Mouse (Mus musculus) myocyte (in vitro differentiated cells): ENCODE results near the gene Fgf5.

Experiments
- E2F4 ChIP-seq: IDR thresholded peaks from one replicate; pipeline ENCODE4 v1.6.1; 2011; ENCODE audit warnings: mild to moderate bottlenecking, control low read depth, moderate library complexity; ENCODE audit not compliant: insufficient read depth
- USF1 ChIP-seq: IDR thresholded peaks from one replicate; pipeline ENCODE4 v1.6.1; 2011; ENCODE audit warnings: low read depth, mild to moderate bottlenecking, control low read depth, moderate library complexity

DNA sequence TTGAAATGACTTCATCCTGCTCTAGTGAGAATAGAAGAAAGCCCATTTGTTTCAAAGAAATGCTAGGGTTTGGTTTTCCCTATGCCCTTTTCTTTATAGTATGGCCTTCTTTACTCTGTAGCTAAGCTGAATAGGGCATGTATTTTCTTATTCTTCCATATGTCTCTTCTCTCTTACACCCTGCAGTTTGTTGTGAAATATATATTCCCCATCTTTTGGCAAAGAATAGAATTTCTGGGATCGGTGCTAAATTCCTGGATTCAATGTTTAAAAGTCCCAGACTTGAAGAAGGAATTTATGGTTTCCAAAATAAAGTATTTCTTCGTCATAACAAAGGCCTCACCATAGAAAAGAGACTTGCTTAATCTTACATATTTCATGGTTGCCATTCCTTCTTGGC, 72.6 kb downstream of the Fgf5 start:
- TF ChIP-seq E2F4 (no peak), USF1 (no peak)
